Mouse (Mus musculus) cerebellum, adult 8-10 months (tissue): ENCODE measurements around the gene 1190005I06Rik.
A peak's percentile ranks its signal among the peaks of the same experiment; 100 is the strongest.

Source experiments
- DNase-seq: peaks from one replicate; pipeline ENCODE4 v3.0.0; 2022

The 1190005I06Rik gene

DNA sequence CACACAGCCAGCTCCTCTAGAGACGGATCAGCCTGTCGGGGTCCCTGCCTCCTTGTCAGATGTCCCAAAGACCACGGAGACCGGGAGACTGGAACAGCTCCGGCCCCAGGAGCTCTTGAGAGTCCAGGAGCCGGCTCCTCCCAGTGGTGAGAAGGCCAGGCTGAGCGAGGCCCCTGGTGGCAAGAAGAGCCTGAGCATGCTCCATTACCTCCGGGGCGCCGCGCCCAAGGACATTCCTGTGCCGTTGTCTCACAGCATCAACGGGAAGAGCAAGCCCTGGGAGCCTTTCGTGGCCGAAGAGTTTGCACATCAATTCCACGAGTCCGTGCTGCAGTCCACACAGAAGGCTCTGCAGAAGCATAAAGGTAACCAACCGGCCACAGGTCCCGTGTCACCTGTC lies 72.5 kb downstream of the 1190005I06Rik start:
- no peak for DNase-seq

DNA sequence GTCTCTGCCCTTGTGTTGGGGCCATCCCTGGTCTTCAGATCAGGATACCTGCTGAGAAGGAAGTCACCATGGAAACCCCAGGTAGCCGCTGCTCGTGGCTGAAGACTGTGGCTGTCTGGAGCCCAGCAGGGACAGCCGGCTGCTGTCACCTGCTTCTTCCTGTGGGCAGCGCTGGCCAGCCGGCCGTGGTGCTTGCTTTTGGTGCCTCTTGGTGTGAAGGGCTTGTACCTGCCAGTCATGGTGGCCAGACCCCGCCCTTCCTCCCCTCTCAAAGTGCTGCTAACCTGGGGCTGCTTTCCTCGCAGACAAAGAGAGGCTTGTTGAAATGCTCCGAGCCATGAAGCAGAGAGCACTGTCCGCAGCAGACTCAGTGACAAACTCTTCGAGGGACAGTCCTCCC lies 73.6 kb downstream of the 1190005I06Rik start:
- DNase-seq, result no peak

- DNase-seq, result peak; percentile 55
Measured at GRCm38 (mm10) chr8:120572534-120572933, 74.9 kb downstream of the 1190005I06Rik start.

GRCm38 (mm10) chr8:120571561-120571960 lies 75.9 kb downstream of the 1190005I06Rik start:
- no peak for DNase-seq

DNA sequence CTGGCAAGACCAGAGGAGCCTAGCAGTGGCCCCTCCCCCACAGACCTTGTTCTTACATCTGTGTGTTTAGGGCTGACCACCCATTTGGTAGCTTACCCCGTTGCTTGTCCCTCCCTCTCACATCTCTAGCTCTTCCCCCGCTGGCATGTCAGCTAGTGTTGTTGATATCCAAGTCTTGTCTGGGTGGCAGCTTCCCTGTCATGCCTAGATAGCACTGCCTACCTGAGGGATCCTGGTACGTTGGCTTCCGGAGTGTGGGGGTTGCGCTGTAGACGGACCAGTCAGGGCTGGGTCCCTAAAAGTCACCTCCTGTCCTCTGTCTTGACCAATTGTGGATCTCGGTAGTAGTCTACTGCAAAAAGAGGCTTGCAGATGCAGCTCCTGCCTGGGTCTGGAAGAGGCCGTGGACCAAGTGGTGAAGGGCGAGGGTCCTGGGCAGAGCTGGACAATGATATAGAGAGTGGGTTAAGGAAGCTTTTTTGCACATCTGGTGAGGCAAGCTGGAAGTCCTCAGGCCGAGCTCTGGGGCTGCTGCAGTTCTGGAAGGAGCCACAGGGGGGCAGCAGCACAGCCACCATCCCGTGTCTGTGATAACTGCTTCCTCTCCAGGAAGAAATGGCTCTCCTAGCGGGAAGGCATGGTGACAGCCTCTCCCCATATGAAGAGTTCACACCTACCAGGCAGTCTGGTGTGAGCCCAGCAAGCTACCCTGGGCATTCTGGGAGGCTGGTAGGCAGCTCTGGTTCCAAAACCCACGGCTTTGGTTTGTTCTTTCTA lies 77.3 kb downstream of the 1190005I06Rik start:
- DNase-seq, result peak; percentile 80

DNA sequence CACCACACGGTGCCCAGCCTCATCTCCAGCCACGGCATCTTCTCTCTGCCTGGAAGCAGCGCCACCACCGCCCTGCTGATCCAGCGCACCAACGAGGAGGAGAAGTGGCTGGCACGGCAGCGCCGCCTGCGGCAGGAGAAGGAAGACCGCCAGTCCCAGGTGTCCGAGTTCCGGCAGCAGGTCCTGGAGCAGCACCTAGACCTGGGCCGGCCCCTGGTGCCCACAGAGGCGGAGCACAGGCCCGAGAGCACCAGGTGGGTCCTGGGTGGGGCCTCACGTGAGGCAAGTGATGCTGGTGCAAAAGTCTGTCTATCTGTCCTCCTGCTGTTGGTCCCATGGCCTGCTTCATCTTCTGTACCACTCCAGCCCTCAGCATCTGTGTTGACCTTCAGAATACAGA lies 78.3 kb downstream of the 1190005I06Rik start:
- no peak for DNase-seq

- no peak for DNase-seq
Measured at GRCm38 (mm10) chr8:120568164-120568798, 79.2 kb downstream of the 1190005I06Rik start.

DNA sequence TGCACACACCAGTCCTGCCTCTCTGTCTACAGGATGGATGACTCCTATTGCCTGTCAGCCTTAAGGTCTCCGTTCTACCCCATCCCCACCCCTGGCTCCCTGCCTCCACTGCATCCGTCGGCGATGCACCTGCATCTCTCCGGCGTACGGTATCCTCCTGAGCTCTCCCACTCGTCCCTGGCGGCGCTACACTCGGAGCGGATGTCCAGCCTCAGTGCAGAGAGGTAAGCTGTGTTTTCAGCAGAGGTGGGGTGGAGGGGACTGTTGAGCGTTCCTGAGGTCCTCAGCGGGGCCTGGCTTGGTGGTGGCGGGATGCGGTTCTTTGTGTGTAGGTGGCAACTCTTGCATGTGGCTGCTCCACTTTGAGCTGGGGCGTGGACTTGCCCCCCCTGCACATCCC lies 79.7 kb downstream of the 1190005I06Rik start:
- DNase-seq, result no peak

GRCm38 (mm10) chr8:120566681-120567080 lies 80.8 kb downstream of the 1190005I06Rik start:
- DNase-seq, result no peak

GRCm38 (mm10) chr8:120565151-120565711 lies 82.2 kb downstream of the 1190005I06Rik start:
- no peak for DNase-seq

GRCm38 (mm10) chr8:120563851-120564837 lies 83.3 kb downstream of the 1190005I06Rik start:
- DNase-seq, result peak; percentile 68

DNA sequence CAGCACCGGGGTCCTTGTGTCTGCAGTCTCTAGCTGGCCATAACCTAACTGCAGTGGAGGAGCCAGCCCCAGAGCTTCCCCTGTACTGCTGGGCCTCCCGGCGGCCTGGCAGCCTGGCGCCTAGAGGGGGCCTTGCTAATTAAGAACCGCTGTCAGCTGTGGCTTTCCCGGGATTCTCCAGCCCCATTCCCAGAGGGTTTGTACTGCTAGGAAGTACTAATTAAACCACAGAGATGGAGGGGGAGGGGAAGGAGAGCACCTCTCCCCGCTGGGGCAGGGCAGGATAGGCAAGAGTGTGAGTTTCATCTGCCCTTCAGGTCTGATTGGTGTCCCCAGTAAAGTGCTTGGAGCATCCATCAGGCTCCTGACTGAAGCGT lies 84.1 kb downstream of the 1190005I06Rik start:
- no peak for DNase-seq

DNA sequence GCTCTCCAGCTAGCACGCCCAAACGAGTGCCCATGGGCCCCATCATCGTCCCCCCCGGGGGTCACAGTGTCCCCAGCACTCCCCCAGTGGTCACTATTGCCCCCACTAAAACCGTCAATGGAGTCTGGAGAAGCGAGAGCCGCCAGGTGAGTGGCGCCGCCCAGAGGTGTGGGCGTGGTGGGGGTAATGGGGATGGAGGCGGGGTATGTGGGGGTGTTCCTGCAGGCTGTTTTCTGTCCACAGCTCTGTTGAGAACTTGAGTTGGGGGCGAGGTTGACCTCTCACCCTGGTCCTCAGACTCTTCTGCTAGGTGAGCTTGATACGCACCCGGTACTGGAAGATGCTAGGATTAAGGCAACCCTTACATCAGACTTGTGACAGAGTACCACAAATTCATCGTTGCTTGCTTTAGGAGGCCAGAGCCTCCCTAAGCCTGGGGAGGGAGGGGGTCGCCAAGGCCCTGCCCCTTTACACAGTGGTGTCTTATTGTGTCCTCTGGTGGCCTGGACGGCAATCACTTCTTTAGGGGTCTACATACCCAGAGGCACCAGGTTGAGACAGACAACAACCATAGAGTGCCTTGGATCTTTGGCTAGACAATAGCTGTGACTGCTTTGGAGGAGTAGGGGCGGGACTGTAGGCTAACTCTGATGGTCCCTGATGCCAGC lies 84.6 kb downstream of the 1190005I06Rik start:
- DNase-seq, result no peak

DNA sequence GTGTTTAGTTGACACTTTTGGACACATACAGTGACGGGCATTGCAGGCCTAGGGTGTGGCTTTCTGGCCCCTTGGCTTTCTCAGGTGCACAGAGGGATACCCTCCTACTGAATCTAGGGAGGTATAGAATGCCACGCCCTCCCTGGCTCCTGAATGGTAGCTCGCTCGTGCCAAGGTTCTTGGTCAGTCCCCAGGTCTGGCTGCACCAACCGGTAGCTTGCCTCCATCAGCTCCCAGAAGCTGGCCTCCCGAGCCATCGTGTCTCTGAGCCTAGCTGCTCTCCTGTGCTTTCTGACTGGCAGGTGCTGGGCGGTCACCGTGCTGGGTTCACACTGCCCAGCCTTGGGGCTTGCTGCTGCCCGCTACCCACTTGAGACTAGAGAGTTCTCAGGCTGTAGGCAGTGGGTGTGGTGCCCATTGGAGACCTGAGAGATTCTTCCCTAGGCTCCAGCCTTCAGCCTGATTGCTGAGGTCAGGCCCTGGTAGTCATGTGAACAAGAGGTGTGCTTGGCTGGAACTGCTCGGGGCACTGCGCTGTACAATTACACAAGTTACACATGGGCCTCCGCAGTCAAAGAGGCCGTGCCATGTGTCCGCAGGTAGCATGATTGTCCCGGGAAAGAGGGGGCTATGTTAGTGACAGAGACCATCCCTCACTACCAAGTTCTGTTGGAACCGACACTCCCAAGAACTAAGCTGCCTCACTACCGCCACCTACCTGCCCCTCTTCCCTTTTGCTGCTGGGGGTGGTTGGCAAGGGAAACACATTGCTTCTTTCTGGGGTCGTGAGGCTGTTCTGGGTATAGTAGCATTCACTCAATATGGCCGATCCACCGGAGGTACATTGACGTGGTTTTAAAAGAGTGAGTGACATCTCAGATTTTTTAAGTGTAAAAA lies 85.6 kb downstream of the 1190005I06Rik start:
- DNase-seq, result no peak

DNA sequence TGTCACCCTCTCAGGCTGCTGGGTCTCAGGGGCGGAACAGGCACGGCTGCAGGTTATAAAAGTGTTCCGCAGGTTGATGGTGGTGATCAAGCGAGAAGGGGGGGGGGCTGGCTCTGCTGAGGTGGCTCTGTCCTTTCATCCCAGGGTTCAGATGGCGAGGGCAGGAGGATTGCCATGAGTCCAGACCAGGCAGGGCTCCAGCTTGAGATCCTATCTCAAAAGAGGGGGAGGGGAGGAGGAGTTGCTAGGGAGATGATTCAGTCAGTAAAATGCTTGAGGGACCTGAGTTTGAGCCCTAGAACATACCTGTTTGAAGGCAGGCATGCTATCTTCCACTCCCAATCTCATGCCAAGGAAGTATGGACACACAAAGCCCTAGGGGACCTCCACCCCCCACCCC lies 86.9 kb downstream of the 1190005I06Rik start:
- no peak for DNase-seq

DNA sequence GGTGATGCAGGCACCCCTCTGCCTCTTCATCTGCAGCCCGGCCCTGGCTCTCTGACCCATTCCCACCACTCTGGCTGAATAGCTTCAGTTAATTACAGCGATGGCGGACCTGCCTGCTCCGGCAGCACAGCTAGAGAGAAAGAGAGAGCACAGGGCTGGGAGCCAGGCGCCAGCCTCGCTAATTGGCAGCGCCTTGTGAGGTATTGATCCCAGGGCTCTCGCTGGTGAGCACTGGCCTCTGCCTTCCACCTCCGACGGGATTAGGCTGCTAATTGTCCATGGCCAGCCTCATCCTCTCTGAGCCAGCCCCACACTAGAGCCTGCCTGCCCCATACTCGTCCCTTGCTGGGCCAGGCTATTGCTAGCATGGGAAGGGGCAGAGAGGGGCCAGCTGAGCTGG lies 87.8 kb downstream of the 1190005I06Rik start:
- DNase-seq, result no peak
